Mouse (Mus musculus) neural tube, embryonic 10.5 days (tissue): ENCODE results near the gene Gm8334.
"Not testable (repeated sequence)": the region's sequence is repeated elsewhere in the genome, so short reads cannot be mapped to it uniquely, and the experiment has no call there.

ENCODE experiments used
- DNase-seq: peaks from one replicate; pipeline ENCODE4 v3.0.0-alpha.2; 2017; ENCODE audit warnings: low spot score; ENCODE audit errors: extremely low spot score

Gene Gm8334

DNA sequence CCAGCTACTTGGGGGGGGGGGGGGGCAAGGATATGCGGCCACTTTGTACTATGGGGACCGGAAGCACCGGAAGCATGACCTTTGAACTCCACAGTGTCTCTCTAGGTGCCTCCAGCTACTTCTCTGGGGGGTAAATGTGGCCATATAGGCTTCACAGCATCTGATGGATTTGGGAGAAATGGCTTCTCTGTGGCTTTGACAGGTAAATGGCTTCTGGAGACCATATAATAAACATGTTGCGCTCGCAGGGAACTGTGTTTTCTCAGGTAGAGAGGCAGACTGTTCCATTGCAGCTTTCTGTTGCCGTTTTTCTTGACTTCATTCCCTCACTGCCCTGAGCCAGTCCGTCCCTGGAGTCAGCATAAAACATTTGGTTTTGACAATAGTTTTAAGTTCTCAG, at the start of gene Gm8334:
Gene Gm8334 (minus strand): TSS at position 101 of the 400 bp plus-strand sequence.
- not testable (repeated sequence) for DNase-seq

GRCm38 (mm10) chrX:148663298-148663697, 48.3 kb upstream of the Gm8334 start, which contains the start of gene Gm15127:
TSS of gene Gm15127 (plus strand) at chrX:148663598.
- not testable (repeated sequence) for DNase-seq
